Mouse (Mus musculus) megakaryocyte-erythroid progenitor cell, adult 5 weeks (primary cell): ENCODE measurements around the gene Ankdd1a. TPM values are rescaled to one million over a fixed set of nuclear protein-coding genes. Genes with fewer than 3 reads are reported as not detected.

Source experiments
- polyA plus RNA-seq: library from polyadenylated mRNA; stranded (reverse); fragments of >175 nt; gene quantifications from 2 replicates; pipeline ENCODE4 v1.2.3, GENCODE M21; 2012

Ankdd1a gene
- not detected in 2 replicates for polyA plus RNA-seq

DNA sequence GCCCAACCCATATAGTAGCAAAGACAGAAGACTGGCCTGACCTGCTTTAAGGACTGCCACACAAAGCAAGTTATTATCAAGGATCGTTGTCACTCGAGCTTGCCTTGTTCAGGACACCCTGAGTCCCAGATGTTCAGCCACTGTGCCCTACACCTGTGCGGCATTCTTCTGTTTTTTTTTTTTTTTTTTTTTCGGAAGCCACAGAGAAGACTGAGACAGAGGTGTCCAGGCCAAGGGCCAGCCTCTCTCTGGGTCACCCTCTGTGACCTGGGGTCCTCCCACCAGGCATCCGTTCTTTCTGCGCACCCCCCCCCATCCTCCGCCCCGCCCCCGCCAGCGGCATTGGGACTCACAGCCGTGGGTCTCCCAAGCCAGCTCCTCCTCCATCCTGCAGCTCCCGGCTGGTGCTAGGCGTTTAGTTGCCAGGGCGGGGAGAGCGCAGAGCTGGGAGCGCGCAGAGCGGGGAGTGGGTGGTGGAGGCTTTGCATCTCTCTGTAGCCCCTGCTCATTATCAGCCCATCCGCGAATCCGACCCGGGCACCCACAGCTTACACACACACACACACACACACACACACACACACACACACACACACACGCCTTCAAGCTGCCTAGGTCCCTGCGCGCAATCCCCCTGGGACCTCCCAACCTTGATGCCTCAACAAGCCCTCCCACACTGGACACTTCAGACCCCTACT lies at the start of gene Ankdd1a:
Gene Ankdd1a, minus strand, starts transcription at position 387 of the 698 bp plus-strand sequence.

GRCm38 (mm10) chr9:65460732-65461442 lies 59.1 kb downstream of the Ankdd1a start, which contains the start of gene Spg21:
Gene Spg21, plus strand, starts transcription at chr9:65460947.

Other genes with a start within 250 kb of the Ankdd1a start
- gene Clpx, start 225.9 kb downstream of the Ankdd1a start, polyA plus RNA-seq, result 8.5 and 10.5 TPM in 2 replicates
- 34.2 and 42.0 TPM in 2 replicates for gene Pdcd7, start 174.1 kb downstream of the Ankdd1a start, polyA plus RNA-seq
- 0.62 and 0.90 TPM in 2 replicates for gene Ubap1l, start 159.2 kb downstream of the Ankdd1a start, polyA plus RNA-seq
- 0.02 and 0.04 TPM in 2 replicates for gene Kbtbd13, start 128.5 kb downstream of the Ankdd1a start, polyA plus RNA-seq
- 0.13 and 0.40 TPM in 2 replicates for gene Rasl12, start 121.7 kb downstream of the Ankdd1a start, polyA plus RNA-seq
- not detected in 2 replicates for gene Slc51b, start 97.2 kb downstream of the Ankdd1a start, polyA plus RNA-seq
- gene Mtfmt, start 84.4 kb downstream of the Ankdd1a start, polyA plus RNA-seq, result 13.2 and 13.7 TPM in 2 replicates
- 34.1 and 45.9 TPM in 2 replicates for gene Spg21, start 59.2 kb downstream of the Ankdd1a start, polyA plus RNA-seq
- gene Plekho2, start 59.8 kb upstream of the Ankdd1a start, polyA plus RNA-seq, result 65.7 and 78.4 TPM in 2 replicates
- 5.4 and 7.8 TPM in 2 replicates for gene Pif1, start 67.0 kb upstream of the Ankdd1a start, polyA plus RNA-seq
- 10.2 and 16.2 TPM in 2 replicates for gene Rbpms2, start 109.5 kb upstream of the Ankdd1a start, polyA plus RNA-seq
- gene Oaz2, start 147.8 kb upstream of the Ankdd1a start, polyA plus RNA-seq, result 107 and 109 TPM in 2 replicates